Mouse (Mus musculus) urinary bladder, adult 18-20 months (tissue): ENCODE measurements around the gene Oxct1.

Experiments
- DNase-seq, 2 experiments: peaks; one replicate each; pipeline ENCODE4 v3.0.0; 2022; ENCODE audit warnings: low spot score in 2 of 2, mixed read lengths in 2 of 2

Oxct1 gene

DNA sequence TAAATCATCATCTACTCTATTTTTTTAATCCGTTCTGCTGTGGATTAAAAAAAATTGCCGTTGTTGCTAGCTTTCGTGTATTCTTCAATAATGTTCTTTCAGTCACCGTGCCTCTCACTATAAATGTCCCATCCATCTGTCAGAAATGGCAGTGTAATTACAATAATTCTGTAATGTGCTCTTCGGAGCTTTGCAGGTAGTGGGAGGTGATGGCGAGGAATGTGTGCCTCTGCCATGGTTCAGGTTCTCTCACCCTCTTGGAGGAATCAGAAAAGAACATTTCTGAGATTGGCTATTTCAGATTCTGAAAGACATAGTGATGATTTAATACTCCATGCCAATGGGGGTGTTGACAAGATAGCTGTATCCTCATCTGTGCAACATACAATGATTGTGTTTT is 93.8 kb downstream of the Oxct1 start:
- no peak for DNase-seq

- DNase-seq: no peak
Measured at GRCm38 (mm10) chr15:4124648-4125047, 98.5 kb downstream of the Oxct1 start.

DNA sequence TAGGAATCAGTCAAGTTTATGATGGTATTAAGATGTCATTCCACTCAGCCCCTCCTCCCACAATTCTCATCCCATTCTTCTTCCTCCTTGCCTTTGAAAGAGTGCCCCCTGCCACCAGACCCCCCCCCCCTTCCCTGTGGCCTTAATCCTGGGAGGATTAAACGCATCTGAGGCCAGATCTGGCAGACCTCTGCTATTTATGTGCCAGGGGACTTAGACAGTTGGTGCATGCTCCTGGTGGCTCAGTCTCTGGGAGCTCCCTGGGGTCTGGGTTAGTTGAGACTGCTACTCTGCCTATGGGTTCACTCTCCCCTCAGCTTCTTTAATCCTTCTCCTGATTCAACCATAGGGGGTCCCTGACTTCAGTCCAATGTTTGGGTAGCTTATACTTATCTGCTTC is 112.3 kb downstream of the Oxct1 start:
- no peak for DNase-seq

GRCm38 (mm10) chr15:4139516-4139915 is 113.3 kb downstream of the Oxct1 start:
- no peak for DNase-seq

- DNase-seq: no peak
Measured at GRCm38 (mm10) chr15:4145352-4145751, 119.2 kb downstream of the Oxct1 start.

DNA sequence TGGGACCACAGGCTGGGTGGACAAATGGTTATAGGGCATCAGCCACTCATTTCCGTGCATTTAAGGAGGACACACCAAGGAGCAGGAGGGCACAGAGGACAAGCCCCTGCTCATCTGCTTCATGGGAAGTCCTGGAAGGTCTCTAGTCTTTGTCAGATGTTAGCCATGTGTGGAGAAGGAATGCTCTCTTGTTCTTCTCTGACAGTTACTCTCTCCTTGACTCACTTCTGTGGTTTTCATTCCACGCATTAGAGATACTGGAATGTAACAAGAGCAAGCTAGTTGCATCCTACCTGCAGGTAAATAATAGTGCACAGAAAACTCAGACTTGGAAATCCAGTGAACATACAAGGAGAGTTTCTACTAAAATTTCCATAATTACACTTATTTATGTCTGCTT is 121.5 kb downstream of the Oxct1 start:
- DNase-seq: no peak

GRCm38 (mm10) chr15:4148649-4149389 is 122.6 kb downstream of the Oxct1 start:
- DNase-seq: no peak

- no peak for DNase-seq
Measured at GRCm38 (mm10) chr15:4154646-4155045, 128.5 kb downstream of the Oxct1 start.

- DNase-seq: no peak
Measured at GRCm38 (mm10) chr15:4167946-4168345, 141.8 kb downstream of the Oxct1 start.

DNA sequence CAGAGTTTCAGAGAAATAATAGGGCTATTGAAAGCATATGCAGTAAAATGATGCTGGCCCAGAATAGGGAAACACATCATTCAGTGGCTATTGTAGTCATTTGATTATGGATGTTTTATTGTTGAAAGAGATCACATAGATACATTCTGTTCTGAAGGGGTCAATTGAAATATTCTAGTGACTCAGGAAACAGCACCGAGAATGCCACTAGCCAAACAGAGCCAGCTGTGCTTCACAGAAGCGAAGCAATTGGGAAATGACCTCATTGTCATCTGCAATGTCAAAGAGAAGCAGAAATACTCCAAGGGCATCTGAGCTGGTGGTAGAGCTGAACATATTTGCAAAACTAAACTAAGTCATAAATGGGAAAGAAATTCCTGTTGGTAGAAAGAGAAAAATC is 145.4 kb downstream of the Oxct1 start:
- no peak for DNase-seq

GRCm38 (mm10) chr15:4197913-4198312 is 171.7 kb downstream of the Oxct1 start:
- DNase-seq: no peak
